Mouse (Mus musculus) hindbrain, embryonic 16.5 days (tissue): ENCODE measurements around the gene Thegl. TPM values are rescaled to one million over a fixed set of nuclear protein-coding genes. Genes with fewer than 3 reads are reported as not detected.

Experiments
- ATAC-seq: fragments of 200-750 bp; cut with Nextera tagmentation; 2 replicates; pipeline ENCODE4 v1.8.0; 2017; ENCODE audit warnings: moderate TSS enrichment, moderate library complexity
- H3K27ac ChIP-seq: fragments of 300-500 bp; sonication (generic); 2 replicates; pipeline ENCODE4 v1.5.1; 2014; ENCODE audit warnings: low read depth, mild to moderate bottlenecking, control low read depth, low read length, moderate library complexity
- H3K27me3 ChIP-seq: fragments of 300-500 bp; sonication (generic); replicated peaks from 2 replicates; pipeline ENCODE4 v1.6.1; 2014; ENCODE audit warnings: low read length; ENCODE audit not compliant: control insufficient read depth, insufficient read depth
- H3K36me3 ChIP-seq: fragments of 300-500 bp; sonication (generic); 2 replicates; pipeline ENCODE4 v1.6.1; 2014; ENCODE audit warnings: mild to moderate bottlenecking, low read length, moderate library complexity, mixed read lengths; ENCODE audit not compliant: control insufficient read depth, insufficient read depth
- H3K4me1 ChIP-seq: fragments of 300-500 bp; sonication (generic); 2 replicates; pipeline ENCODE4 v1.6.1; 2014; ENCODE audit warnings: low read depth, low read length; ENCODE audit not compliant: control insufficient read depth, insufficient read depth
- H3K4me2 ChIP-seq: fragments of 300-500 bp; sonication (generic); 2 replicates; pipeline ENCODE4 v1.6.1; 2014; ENCODE audit warnings: mild to moderate bottlenecking, low read length, control low read depth, moderate library complexity
- H3K4me3 ChIP-seq: fragments of 300-500 bp; sonication (generic); 2 replicates; pipeline ENCODE4 v1.5.1; 2014; ENCODE audit warnings: mild to moderate bottlenecking, low read length, control low read depth, moderate library complexity
- H3K9ac ChIP-seq: fragments of 300-500 bp; sonication (generic); 2 replicates; pipeline ENCODE4 v1.6.1; 2014; ENCODE audit warnings: low read depth, mild to moderate bottlenecking, control low read depth, low read length, moderate library complexity
- H3K9me3 ChIP-seq: fragments of 300-500 bp; sonication (generic); 2 replicates; pipeline ENCODE4 v1.6.1; 2014; ENCODE audit warnings: mild to moderate bottlenecking, low read length, moderate library complexity; ENCODE audit not compliant: control insufficient read depth
- WGBS: fragments of 180-500 bp; shearing (Covaris S2); extraction: QIAGEN DNeasy Blood & Tissue Kit; methylation state at CpG from one replicate; pipeline ENCODE4 v1.1.7; 2014; 5-methylcytosine and 5-hydroxymethylcytosine counted together
- polyA plus RNA-seq: library from polyadenylated mRNA; unstranded; fragments of >200 nt; fragmentation: Nextera tagmentation; extraction: Ambion mirVana; gene quantifications from 2 replicates; pipeline ENCODE4 v1.2.1, GENCODE M21; 2015

The Thegl gene
- polyA plus RNA-seq, 1 experiment from 2014 or later, result 0.73 TPM

GRCm38 (mm10) chr5:76993174-76993814 lies 22.5 kb upstream of the Thegl start:
- peaks cover 59% of the 10 kb centered on the region for H3K36me3 ChIP-seq
- H3K9me3 ChIP-seq, result no peaks in the 10 kb centered on the region
- 93% methylated on average over 5 of the region's 5 CpGs for WGBS
- ATAC-seq, result no peak
- no peaks in the 10 kb centered on the region for H3K4me1 ChIP-seq
- H3K4me3 ChIP-seq, result no peak overlapping the region
- H3K27ac ChIP-seq, result no peak overlapping the region
- H3K27me3 ChIP-seq, result no peaks in the 10 kb centered on the region
- H3K4me2 ChIP-seq, result no peak overlapping the region
- no peak overlapping the region for H3K9ac ChIP-seq

- Histone ChIP-seq H3K27ac (no peak overlapping the region), H3K27me3 (no peaks in the 10 kb centered on the region), H3K4me3 (no peak overlapping the region), H3K9ac (no peak overlapping the region), H3K9me3 (no peaks in the 10 kb centered on the region), H3K4me2 (no peak overlapping the region), H3K36me3 (peaks cover 33% of the 10 kb centered on the region), H3K4me1 (no peaks in the 10 kb centered on the region)
- 0 out of 2 replicates have a peak, but pooled peaks have one; percentile 63 for ATAC-seq
- WGBS, result 53% methylated on average over 5 of the region's 5 CpGs
Measured at GRCm38 (mm10) chr5:76998416-76998815, 17.4 kb upstream of the Thegl start.

- Histone ChIP-seq H3K36me3 (peaks cover 17% of the 10 kb centered on the region), H3K27me3 (no peaks in the 10 kb centered on the region), H3K4me3 (no peak overlapping the region), H3K4me1 (no peaks in the 10 kb centered on the region), H3K4me2 (no peak overlapping the region), H3K9ac (no peak overlapping the region), H3K27ac (no peak overlapping the region), H3K9me3 (no peaks in the 10 kb centered on the region)
- ATAC-seq, result no peak
- WGBS, result 89% methylated on average over 17 of the region's 17 CpGs
Measured at GRCm38 (mm10) chr5:77001192-77001591, 14.6 kb upstream of the Thegl start.

GRCm38 (mm10) chr5:77004051-77004821 lies 11.6 kb upstream of the Thegl start, which contains the start of gene Arl9:
Gene Arl9 (plus strand): TSS chr5:77004055.
- 92% methylated on average over 6 of the region's 6 CpGs for WGBS
- Histone ChIP-seq H3K4me1 (no peaks in the 10 kb centered on the region), H3K9me3 (no peaks in the 10 kb centered on the region), H3K4me2 (no peak within 1 kb of the TSS), H3K9ac (no peak within 1 kb of the TSS), H3K4me3 (no peak within 1 kb of the TSS), H3K27me3 (no peaks in the 10 kb centered on the region), H3K36me3 (peaks cover 4% of the 10 kb centered on the region; the same call in 1 of the 2 replicates), H3K27ac (no peak within 1 kb of the TSS)
- no peak for ATAC-seq

- Histone ChIP-seq H3K27me3 (no peaks in the 10 kb centered on the region), H3K36me3 (no peaks in the 10 kb centered on the region), H3K27ac (no peak overlapping the region), H3K4me1 (no peaks in the 10 kb centered on the region), H3K9ac (no peak overlapping the region), H3K4me2 (no peak overlapping the region), H3K4me3 (no peak overlapping the region), H3K9me3 (no peaks in the 10 kb centered on the region)
- WGBS, result 95% methylated on average over 9 of the region's 9 CpGs
- ATAC-seq, result no peak
Measured at GRCm38 (mm10) chr5:77010352-77010751, 5.5 kb upstream of the Thegl start.

GRCm38 (mm10) chr5:77011082-77011481 lies 4.7 kb upstream of the Thegl start:
- no peaks in the 10 kb centered on the region for H3K9me3 ChIP-seq
- H3K27ac ChIP-seq, result no peak overlapping the region
- no peak overlapping the region for H3K9ac ChIP-seq
- no peaks in the 10 kb centered on the region for H3K27me3 ChIP-seq
- H3K4me2 ChIP-seq, result no peak overlapping the region
- no peaks in the 10 kb centered on the region for H3K4me1 ChIP-seq
- 69% methylated on average over 3 of the region's 3 CpGs for WGBS
- H3K4me3 ChIP-seq, result no peak overlapping the region
- no peaks in the 10 kb centered on the region for H3K36me3 ChIP-seq
- no peak for ATAC-seq

- Histone ChIP-seq H3K27ac (no peak overlapping the region), H3K4me1 (no peaks in the 10 kb centered on the region), H3K9ac (no peak overlapping the region), H3K27me3 (no peaks in the 10 kb centered on the region), H3K9me3 (no peaks in the 10 kb centered on the region), H3K36me3 (no peaks in the 10 kb centered on the region), H3K4me2 (no peak overlapping the region), H3K4me3 (no peak overlapping the region)
- WGBS, result 83% methylated on average over 3 of the region's 3 CpGs
- no peak for ATAC-seq
Measured at GRCm38 (mm10) chr5:77013171-77013570, 2.7 kb upstream of the Thegl start.

GRCm38 (mm10) chr5:77028034-77028433 lies 12.2 kb downstream of the Thegl start:
- no peak for ATAC-seq
- no peaks in the 10 kb centered on the region for H3K9me3 ChIP-seq
- H3K36me3 ChIP-seq, result no peaks in the 10 kb centered on the region
- no peaks in the 10 kb centered on the region for H3K27me3 ChIP-seq
- 86% methylated on average over 3 of the region's 3 CpGs for WGBS
- no peak overlapping the region for H3K4me2 ChIP-seq
- no peaks in the 10 kb centered on the region for H3K4me1 ChIP-seq
- no peak overlapping the region for H3K4me3 ChIP-seq
- no peak overlapping the region for H3K27ac ChIP-seq
- H3K9ac ChIP-seq, result no peak overlapping the region

GRCm38 (mm10) chr5:77029735-77030134 lies 13.9 kb downstream of the Thegl start:
- H3K27me3 ChIP-seq, result no peaks in the 10 kb centered on the region
- H3K4me3 ChIP-seq, result no peak overlapping the region
- H3K9ac ChIP-seq, result no peak overlapping the region
- WGBS, result 80% methylated on average over 5 of the region's 5 CpGs
- no peaks in the 10 kb centered on the region for H3K9me3 ChIP-seq
- no peak overlapping the region for H3K4me2 ChIP-seq
- H3K27ac ChIP-seq, result no peak overlapping the region
- ATAC-seq, result no peak
- no peaks in the 10 kb centered on the region for H3K36me3 ChIP-seq
- no peaks in the 10 kb centered on the region for H3K4me1 ChIP-seq
